ENCODE assay signal across 17 mouse cellular contexts in the genomic region with DNA sequence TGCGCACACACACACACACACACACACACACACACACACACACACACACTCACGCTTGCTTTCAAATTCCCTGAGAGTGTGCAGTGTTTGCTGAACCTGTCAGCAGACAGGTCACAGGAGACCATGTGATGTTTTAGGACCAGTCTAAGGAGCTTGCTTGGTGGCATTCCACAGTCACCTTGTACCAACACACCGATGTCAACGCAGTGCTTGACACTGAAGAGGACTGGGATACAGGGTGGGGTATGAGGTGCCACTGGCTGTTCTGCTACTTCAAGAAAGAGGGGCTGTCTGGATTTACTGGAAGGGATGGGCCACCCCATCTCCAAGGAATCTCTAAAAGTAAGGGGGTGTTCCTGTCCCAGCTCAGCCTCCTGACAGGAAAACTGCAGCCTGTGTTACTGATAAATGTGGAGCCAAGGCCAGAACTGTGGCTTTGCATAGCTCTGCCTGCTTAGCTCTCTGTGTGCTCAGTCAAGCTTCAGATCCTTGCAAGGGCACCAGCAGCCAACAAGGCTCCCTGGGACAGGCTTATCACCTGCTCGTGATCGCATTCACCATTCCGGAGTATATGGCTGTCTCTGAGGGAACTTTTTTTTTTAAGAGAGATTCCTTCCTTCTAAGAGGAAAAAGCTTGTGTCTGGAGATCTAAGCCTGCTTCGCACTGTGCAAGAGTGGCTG.
DNase-seq lines count a peak whose midpoint lies in the region; ATAC-seq and TF ChIP-seq lines count a peak whose summit lies in the region.
"Had no signal": no experiment of that assay in that cellular context is flagged by ENCODE, and none has a peak within 500 bp of the region (broad histone marks: within the 10 kb centered on the region; RNA-seq: fewer than 3 reads in every experiment).

No protein-coding gene starts in this region.

- peak; percentile 65 for ATAC-seq in intestine, embryonic 14.5 days (replicated peaks; ENCODE audit: low FRiP score, low TSS enrichment, low read depth)
- no peak for ATAC-seq in intestine, postnatal 0 days
- 0 out of 2 replicates have a peak, but pooled peaks have one; percentile 30 for ATAC-seq in kidney, embryonic 14.5 days (ENCODE audit: low FRiP score, low TSS enrichment)
- peak; percentile 82 for ATAC-seq in stomach, embryonic 14.5 days (ENCODE audit: insufficient number of reproducible peaks, insufficient read depth, low FRiP score, low read depth)
- ATAC-seq: activated CD4-positive, CD25-positive, alpha-beta regulatory T cell, adult 4 months; CD4-positive, CD25-positive, alpha-beta regulatory T cell, adult 4 months; forebrain, embryonic 16.5 days had no signal

- H3K4me3 ChIP-seq in intestine, embryonic 14.5 days (ENCODE audit: low read depth, low read length): no peak overlapping the region
- no peak overlapping the region for H3K4me3 ChIP-seq in intestine, postnatal 0 days (ENCODE audit: low read depth, low read length)
- no peak overlapping the region for H3K4me3 ChIP-seq in kidney, embryonic 14.5 days (ENCODE audit: low read length)
- H3K4me3 ChIP-seq in stomach, embryonic 14.5 days (ENCODE audit: low read depth, low read length): no peak overlapping the region
- H3K4me3 ChIP-seq in gastrocnemius, adult 2 months: no peak overlapping the region
- H3K4me3 ChIP-seq: midbrain, embryonic 12.5 days had no signal

- H3K36me3 ChIP-seq in intestine, embryonic 14.5 days (ENCODE audit: control insufficient read depth, insufficient read depth, low read length): no peaks in the 10 kb centered on the region
- H3K36me3 ChIP-seq in intestine, postnatal 0 days (ENCODE audit: control insufficient read depth, insufficient read depth): no peaks in the 10 kb centered on the region
- no peaks in the 10 kb centered on the region for H3K36me3 ChIP-seq in kidney, embryonic 14.5 days (ENCODE audit: control insufficient read depth, insufficient read depth, low read length)
- H3K36me3 ChIP-seq in stomach, embryonic 14.5 days (ENCODE audit: control insufficient read depth, insufficient read depth, low read length): no peaks in the 10 kb centered on the region
- H3K36me3 ChIP-seq: midbrain, embryonic 12.5 days had no signal

- no peaks in the 10 kb centered on the region for H3K9me3 ChIP-seq in intestine, embryonic 14.5 days (ENCODE audit: control insufficient read depth, low read length)
- no peaks in the 10 kb centered on the region for H3K9me3 ChIP-seq in intestine, postnatal 0 days (ENCODE audit: control insufficient read depth)
- H3K9me3 ChIP-seq in kidney, embryonic 14.5 days (ENCODE audit: control insufficient read depth, low read length): no peaks in the 10 kb centered on the region
- H3K9me3 ChIP-seq in stomach, embryonic 14.5 days (ENCODE audit: control insufficient read depth, low read depth, low read length): no peaks in the 10 kb centered on the region
- H3K9me3 ChIP-seq: midbrain, embryonic 12.5 days had no signal

- H3K27ac ChIP-seq in intestine, embryonic 14.5 days (ENCODE audit: low read depth): peak overlapping the region; percentile 29; the same call in 1 of the 2 replicates
- H3K27ac ChIP-seq in intestine, postnatal 0 days (ENCODE audit: low read depth, low read length): no peak overlapping the region
- peak overlapping the region; percentile 39; the same call in 1 of the 2 replicates for H3K27ac ChIP-seq in kidney, embryonic 14.5 days (ENCODE audit: low read depth, low read length)
- peak overlapping the region; percentile 68; the same call in 1 of the 2 replicates for H3K27ac ChIP-seq in stomach, embryonic 14.5 days (ENCODE audit: low read length)
- H3K27ac ChIP-seq in gastrocnemius, adult 2 months: no peak overlapping the region
- H3K27ac ChIP-seq: hindbrain, embryonic 14.5 days; liver, embryonic 14.5 days; midbrain, embryonic 12.5 days had no signal

- 75% methylated on average over 8 of the region's 8 CpGs for WGBS in intestine, embryonic 14.5 days
- 58% methylated on average over 8 of the region's 8 CpGs for WGBS in intestine, postnatal 0 days
- WGBS in kidney, embryonic 14.5 days: 75% methylated on average over 8 of the region's 8 CpGs
- 71% methylated on average over 8 of the region's 8 CpGs for WGBS in stomach, embryonic 14.5 days

- peaks cover 6% of the 10 kb centered on the region; the same call in 1 of the 2 replicates for H3K27me3 ChIP-seq in intestine, embryonic 14.5 days (replicated peaks; ENCODE audit: control insufficient read depth, insufficient read depth, low read length)
- no peaks in the 10 kb centered on the region for H3K27me3 ChIP-seq in intestine, postnatal 0 days (replicated peaks; ENCODE audit: control insufficient read depth, insufficient read depth, low read length)
- peaks cover 40% of the 10 kb centered on the region for H3K27me3 ChIP-seq in kidney, embryonic 14.5 days (ENCODE audit: control insufficient read depth, insufficient read depth, low read length)
- H3K27me3 ChIP-seq in stomach, embryonic 14.5 days (ENCODE audit: control insufficient read depth, insufficient read depth, low read length): no peaks in the 10 kb centered on the region

- no peak for DNase-seq in intestine, embryonic 14.5 days (ENCODE audit: low spot score)
- peak; percentile 84 to 87 for DNase-seq in lung, adult 18-20 months
- DNase-seq in gastrocnemius, adult 18-20 months (ENCODE audit: low spot score): no peak
- no peak for DNase-seq in gastrocnemius, adult 2 months
- DNase-seq: cerebellum, adult 11-12 months; gastrocnemius, postnatal 25 days; layer of hippocampus, adult 9-11 months; left cerebral cortex, postnatal 4 days had no signal

- H3K4me1 ChIP-seq in intestine, embryonic 14.5 days (replicated peaks; ENCODE audit: control insufficient read depth, insufficient read depth, low read length): peaks cover 18% of the 10 kb centered on the region
- peaks cover 6% of the 10 kb centered on the region for H3K4me1 ChIP-seq in intestine, postnatal 0 days (replicated peaks; ENCODE audit: control insufficient read depth, insufficient read depth, low read length)
- peaks cover 29% of the 10 kb centered on the region for H3K4me1 ChIP-seq in kidney, embryonic 14.5 days (ENCODE audit: control insufficient read depth, insufficient read depth, low read length)
- peaks cover 34% of the 10 kb centered on the region for H3K4me1 ChIP-seq in stomach, embryonic 14.5 days (ENCODE audit: control insufficient read depth, insufficient read depth, low read length)

- no peak overlapping the region for H3K9ac ChIP-seq in intestine, embryonic 14.5 days (ENCODE audit: low read length)
- no peak overlapping the region for H3K9ac ChIP-seq in intestine, postnatal 0 days (ENCODE audit: low read depth, low read length)
- H3K9ac ChIP-seq in kidney, embryonic 14.5 days (ENCODE audit: low read depth, low read length): no peak overlapping the region
- H3K9ac ChIP-seq in stomach, embryonic 14.5 days (replicated peaks; ENCODE audit: low read depth, low read length): no peak overlapping the region
- H3K9ac ChIP-seq: hindbrain, embryonic 14.5 days; liver, embryonic 14.5 days; midbrain, embryonic 12.5 days had no signal

- intact Hi-C loops in gastrocnemius, adult 2 months (cut with DNase I): no loop called here

- TF ChIP-seq CTCF in intestine, postnatal 0 days (IDR thresholded peaks at IDR 0.05; ENCODE audit: low read depth): no peak
- no peak for TF ChIP-seq CTCF in gastrocnemius, adult 2 months (IDR thresholded peaks at IDR 0.05)

- no peak overlapping the region for H3K4me2 ChIP-seq in intestine, embryonic 14.5 days (ENCODE audit: low read length)
- H3K4me2 ChIP-seq in intestine, postnatal 0 days (replicated peaks; ENCODE audit: low read depth): no peak overlapping the region
- no peak overlapping the region for H3K4me2 ChIP-seq in kidney, embryonic 14.5 days (replicated peaks; ENCODE audit: low read depth, low read length)
- H3K4me2 ChIP-seq in stomach, embryonic 14.5 days (replicated peaks; ENCODE audit: low read depth, low read length): no peak overlapping the region
- H3K4me2 ChIP-seq: hindbrain, embryonic 14.5 days; midbrain, embryonic 12.5 days had no signal

Comparison
In these comparisons a context has a peak if more than half of its experiments do, and no peak if none do; other contexts are left out.
1. H3K27ac ChIP-seq: peak in intestine, embryonic 14.5 days (single experiment), kidney, embryonic 14.5 days (single experiment) and stomach, embryonic 14.5 days (single experiment); none in intestine, postnatal 0 days (single experiment) and gastrocnemius, adult 2 months (single experiment).
2. DNase-seq: peak in lung, adult 18-20 months (2 of 2); none in intestine, embryonic 14.5 days (single experiment), gastrocnemius, adult 18-20 months (single experiment) and gastrocnemius, adult 2 months (single experiment).